Mouse (Mus musculus): ENCODE measurements at regions not wholly inside any gene's neighbourhood (a gene's known extent, or its start where the extent isn't known, plus 50 kb on each side); places are given as distances from the start of the nearest gene placed in this dataset.

GRCm38 (mm10) chr10:117443426-117444350, 63.9 kb upstream of the Cpsf6 start:
- DNase-seq, result no peak

DNA sequence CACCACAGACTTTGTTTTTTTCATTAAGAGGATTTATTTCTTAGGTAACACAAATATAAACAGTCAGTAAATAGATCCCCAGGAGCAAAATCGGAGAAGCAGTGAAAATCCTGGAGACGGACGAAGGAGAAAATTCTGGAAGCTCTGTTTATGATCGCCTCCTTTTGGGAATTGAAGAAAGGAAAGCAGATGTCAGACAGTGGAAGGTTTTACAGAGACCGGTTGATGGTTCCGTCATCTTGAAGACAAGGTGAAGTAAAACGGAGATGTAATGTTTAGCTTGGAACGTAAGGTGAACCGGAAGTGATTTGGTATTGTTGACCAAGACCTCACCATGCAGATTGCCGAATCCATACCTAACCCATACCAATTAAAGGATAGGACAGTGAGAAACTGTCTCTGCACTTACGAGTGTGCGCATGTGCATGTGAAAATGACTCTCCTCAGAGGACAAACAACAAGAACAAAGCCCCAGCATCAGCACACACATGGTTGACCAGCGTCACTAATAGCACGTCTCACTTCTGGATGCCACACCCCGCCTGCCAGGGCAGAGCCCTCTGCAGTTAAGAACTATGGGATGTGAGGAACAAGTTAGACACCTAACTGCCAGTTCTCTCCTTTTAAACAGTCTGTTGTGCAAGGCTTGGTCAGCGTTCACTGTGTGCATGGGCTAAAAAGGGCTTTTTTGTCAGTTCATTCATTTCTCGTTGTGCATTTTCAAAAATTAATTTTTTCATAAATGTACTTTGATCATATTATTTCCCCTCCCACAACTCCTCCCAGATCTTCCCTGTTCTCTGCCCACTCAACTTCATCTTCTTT, 62.4 kb upstream of the Cpsf6 start:
- DNase-seq, result no peak

GRCm38 (mm10) chr10:117441121-117441978, 61.5 kb upstream of the Cpsf6 start:
- DNase-seq, result no peak

DNA sequence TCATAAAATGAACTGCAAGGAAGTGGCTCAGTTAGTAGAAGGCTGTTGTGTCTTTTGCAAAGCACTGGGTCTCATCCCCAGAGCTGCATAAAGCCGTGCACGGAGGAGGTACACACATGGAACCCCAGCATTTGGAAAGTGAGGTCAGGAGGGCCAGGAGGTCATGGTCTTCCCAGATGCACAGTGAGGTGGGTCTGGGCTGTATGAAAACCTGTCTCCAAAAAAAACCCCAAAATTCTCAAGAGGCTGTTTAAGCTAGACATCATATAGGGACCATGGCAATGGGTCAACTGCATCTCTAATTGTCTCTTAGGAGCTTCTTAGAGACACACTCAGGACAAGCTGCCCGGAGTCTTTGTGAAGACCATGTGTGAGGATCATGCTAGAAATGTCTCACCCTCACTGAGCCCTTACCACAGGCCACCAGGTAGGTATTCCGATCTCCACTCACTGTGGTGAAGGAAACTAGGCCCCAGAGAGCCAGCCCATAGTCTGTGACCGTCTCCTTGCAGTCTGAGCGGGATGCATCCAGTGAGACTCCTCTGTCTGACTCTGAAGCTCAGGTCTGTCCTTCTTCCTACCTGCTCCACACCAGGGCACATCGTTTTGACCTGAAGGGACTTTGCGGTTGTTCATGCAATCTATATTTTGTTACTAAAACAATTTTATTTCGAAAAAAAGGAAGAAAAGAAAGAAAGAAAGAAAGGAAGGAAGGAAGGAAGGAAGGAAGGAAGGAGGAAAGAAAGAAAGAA, 60.6 kb upstream of the Cpsf6 start:
- no peak for DNase-seq

DNA sequence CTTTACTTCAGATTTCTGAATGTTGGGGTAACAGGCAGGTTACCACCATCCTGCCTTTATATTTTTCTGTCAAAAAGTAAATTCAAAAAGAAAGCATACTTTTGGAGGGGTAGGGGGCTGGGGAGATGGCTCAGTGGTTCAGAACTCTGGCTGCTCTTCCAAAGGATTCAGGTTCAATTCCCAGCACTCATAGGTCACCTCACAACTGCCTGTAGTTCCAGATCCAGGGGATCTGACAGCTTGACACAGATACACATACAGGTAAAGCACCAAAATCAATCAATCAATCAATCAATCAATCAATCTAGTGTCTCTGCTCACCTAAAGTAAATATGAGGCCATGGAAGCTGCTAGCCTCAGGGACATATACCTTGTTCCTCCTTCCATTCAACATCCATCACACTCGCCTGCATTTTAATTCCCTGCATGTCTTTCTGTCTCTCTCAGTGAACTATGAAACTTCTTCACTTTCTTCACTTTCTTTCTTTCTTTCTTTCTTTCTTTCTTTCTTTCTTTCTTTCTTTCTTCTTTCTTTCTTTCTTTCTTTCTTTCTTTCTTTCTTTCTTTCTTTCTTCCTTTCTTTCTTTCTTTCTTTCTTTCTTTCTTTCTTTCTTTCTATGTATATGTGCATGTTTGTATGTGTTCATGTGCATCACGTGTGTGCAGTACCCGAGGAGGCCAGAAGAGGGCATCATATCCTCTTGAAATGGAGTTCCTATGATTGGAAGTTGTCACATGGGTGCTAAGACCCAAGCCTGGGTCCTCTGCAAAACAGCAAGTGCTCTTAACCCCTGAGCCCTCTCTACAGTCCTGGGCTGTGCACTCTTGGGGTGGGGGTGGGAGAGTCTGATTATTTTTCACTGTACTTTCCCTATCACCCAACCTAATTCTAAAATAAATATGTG, 59.6 kb upstream of the Cpsf6 start:
- no peak for DNase-seq

DNA sequence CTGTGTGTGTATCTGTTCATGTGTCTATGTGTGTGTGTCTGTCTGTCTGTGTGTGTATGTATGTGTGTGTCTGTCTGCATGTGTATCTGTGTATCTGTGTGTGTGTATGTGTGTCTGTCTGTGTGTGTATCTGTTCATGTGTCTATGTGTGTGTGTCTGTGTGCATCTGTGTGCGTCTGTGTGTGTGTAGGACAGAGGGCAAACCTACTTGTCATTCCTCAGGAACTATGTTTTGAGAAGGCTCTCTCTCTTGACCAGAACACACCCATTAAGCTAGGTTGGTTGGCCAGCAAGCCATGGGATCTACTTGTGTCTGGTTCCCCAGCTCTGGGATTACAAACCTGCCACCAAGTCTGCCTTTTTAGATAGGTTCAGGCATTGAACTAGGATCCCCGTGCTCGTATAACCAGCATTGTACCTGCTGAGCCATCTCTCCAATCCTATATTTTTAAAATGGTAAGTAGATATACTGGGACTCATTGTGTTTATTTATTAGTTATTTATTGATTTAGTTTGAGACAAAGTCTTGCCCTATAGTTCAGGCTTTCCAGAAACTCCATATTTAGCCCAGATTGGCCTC, 58.9 kb upstream of the Cpsf6 start:
- DNase-seq, result no peak

DNA sequence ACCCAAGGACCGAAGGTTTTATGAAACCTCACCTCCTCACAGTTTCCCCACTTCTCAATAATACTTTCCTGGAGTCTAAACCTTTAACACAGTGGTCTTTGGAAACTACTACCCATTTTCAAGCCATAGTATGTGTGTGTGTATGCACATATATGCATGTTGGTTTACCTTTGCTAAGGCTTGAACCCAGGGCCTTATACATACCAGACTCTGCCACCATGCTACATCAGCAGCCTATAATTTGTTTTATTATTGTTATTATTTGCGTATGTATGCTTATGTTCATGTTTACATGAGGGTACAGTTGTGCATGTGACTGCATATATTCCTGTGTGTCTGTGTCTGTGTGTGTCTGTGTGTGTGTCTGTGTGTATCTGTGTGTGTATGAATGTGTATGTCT, 58.2 kb upstream of the Cpsf6 start:
- DNase-seq, result no peak

GRCm38 (mm10) chr10:117436875-117437715, 57.3 kb upstream of the Cpsf6 start:
- peak; percentile 24 for DNase-seq

GRCm38 (mm10) chr10:117436308-117436874, 56.6 kb upstream of the Cpsf6 start:
- DNase-seq, result no peak

- peak; percentile 38 for DNase-seq
Observed at GRCm38 (mm10) chr10:117435734-117436121, 55.9 kb upstream of the Cpsf6 start.

DNA sequence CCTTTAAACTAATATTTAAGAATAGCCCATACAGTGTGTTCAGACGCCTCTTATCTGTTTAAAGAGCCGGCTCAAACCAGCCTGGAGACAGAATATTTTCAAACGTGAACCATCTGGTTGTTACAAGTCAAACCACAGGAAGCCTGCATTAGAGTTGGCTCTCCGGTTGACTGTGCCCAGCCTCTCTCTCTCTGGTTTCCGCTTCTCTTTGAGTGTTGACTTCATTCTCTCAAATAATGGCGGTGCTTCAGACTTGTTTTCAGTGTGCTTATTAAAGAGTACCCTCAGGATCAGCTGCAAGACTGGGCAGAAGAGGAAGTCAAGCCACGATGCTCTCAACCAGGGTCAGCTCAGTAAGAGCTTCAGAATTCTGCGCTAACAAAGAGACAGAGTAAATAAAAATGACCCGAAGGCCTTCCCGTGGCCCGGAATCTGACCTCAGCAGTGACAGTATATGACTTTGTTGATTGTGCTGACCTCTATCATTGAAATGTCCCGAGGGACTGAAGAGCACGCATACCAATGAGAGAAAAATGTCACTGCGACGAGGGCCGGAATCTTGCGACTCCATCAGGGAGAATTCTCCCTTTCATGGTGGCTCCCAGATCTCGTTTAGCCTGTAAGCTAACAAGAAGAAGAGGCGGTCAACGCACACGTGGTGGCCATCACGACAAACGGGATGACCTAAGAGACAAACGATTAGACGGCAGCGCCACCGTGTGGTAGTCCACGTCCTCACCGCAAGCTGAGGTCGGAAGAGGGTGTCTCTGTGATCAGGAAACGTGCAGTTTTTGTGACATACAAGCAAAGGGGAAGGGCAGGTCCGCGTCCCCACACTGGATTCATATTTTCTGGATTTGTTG, 55.3 kb upstream of the Cpsf6 start:
- DNase-seq, result peak; percentile 84

DNA sequence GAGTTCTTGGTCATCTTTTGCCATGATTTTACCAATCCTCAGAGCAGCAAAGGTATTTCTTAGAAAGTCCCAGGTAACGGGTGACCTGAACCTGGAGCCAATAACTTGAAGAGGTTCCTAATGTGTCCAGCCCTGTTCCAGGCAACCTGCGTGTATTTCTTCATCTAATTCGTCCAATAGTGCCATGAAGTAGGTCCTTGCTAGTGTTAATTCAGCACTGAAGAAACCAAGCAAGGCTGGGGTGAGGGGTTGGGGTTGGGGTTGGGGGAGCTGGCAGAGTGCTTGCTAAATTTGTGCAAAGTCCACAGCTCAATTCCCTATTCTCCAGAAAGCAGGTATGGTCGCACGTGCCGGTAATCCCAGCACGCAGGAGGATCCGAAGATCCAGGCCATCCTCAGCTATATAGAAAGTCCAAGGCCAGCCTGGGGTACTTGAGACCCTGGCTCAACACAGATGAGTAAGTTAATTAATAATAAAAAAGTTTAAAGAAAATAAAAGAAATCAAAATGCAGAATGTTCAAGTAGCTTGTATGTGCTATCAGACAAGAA, 54.6 kb upstream of the Cpsf6 start:
- DNase-seq, result no peak

GRCm38 (mm10) chr10:117433547-117434292, 53.9 kb upstream of the Cpsf6 start:
- DNase-seq, result no peak

GRCm38 (mm10) chr10:117432871-117433546, 53.2 kb upstream of the Cpsf6 start:
- no peak for DNase-seq

DNA sequence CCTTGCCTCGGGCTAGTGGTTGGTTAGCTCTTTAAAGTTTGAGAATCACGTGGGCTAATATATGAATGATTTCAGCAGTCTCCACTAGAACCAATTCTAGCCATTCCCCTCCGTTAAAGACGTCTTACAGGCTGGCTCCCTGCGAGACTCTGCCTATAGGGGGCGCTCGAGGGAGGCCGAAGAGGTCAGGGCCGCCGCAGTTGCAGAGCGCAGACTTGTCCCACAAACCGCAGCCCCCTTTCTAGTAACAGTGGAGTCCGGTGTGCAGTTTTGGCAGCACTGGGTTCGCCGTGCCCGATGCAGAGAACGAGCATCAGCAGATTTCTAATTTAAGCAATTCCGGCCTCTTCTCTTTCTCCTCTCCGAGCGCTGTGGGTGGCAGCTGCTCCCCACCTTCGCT, 52.6 kb upstream of the Cpsf6 start:
- peak; percentile 38 for DNase-seq

- DNase-seq, result no peak
Observed at GRCm38 (mm10) chr10:117431850-117432249, 52.0 kb upstream of the Cpsf6 start.

All from layer of hippocampus, adult 9-11 months (tissue).